Mouse (Mus musculus) embryonic fibroblast, embryonic 13.5 days (primary cell): Measurements from ENCODE around the gene Reps1. TPM values are rescaled to one million over a fixed set of nuclear protein-coding genes. Genes with fewer than 3 reads are reported as not detected.

Source experiments
- H3K27ac ChIP-seq: 2 replicates; pipeline ENCODE4 v1.5.1; 2012; ENCODE audit warnings: low read length, control low read depth, inconsistent platforms; ENCODE audit not compliant: insufficient read depth
- H3K4me1 ChIP-seq: 2 replicates; pipeline ENCODE4 v1.6.1; 2011; ENCODE audit warnings: low read length; ENCODE audit not compliant: control insufficient read depth, insufficient read depth
- H3K4me3 ChIP-seq: 2 replicates; pipeline ENCODE4 v1.5.1; 2011; ENCODE audit warnings: mild to moderate bottlenecking, control low read depth, low read length; ENCODE audit not compliant: insufficient read depth
- CTCF ChIP-seq: IDR thresholded peaks from 2 replicates; pipeline ENCODE4 v1.5.1; 2011; ENCODE audit warnings: mild to moderate bottlenecking, control low read depth, low read length, moderate library complexity, borderline replicate concordance; ENCODE audit not compliant: insufficient read depth
- POLR2A ChIP-seq: IDR thresholded peaks from 2 replicates; pipeline ENCODE4 v1.6.1; 2011; ENCODE audit warnings: low read depth, mild to moderate bottlenecking, control low read depth, low read length, moderate library complexity
- polyA plus RNA-seq: library from polyadenylated mRNA; stranded (reverse); fragments of >200 nt; gene quantifications from 2 replicates; pipeline ENCODE4 v1.2.4, GENCODE M21; 2011; ENCODE audit warnings: low read depth; ENCODE audit not compliant: missing spikeins, insufficient read length

The Reps1 gene
- polyA plus RNA-seq, 1 experiment = 57.3 TPM

DNA sequence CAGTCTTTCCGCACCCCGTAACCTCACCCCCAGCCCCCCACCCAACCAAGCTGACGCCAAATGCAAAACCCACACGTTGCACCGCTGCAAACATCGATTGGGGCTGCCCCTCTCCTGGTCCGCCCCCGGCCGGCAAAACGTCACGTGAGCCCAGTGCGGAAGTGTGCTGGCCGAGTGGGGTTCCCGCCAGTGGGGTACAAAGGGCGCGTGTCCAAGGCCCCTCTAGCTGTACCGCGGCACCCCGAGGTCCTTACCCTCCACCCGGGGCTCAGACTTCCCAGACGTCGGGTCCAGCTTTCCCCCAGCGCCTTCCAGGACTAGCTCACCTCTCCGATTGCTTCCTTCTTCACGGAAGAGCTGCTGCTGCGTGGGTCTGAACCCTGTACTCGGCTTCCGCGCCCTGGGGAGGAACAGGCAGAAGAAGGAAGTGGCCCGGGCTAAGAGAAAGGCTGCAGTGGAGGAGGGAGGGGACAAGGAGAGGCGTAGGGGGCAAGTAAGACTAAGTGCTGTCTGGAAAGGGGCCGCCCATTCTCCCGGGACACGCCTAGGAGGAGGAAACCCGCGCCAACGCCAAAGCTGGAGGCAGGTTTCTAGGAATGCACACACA is 32.8 kb upstream of the Reps1 start, which contains the start of gene Abracl:
Gene Abracl, minus strand, starts transcription at position 548 of the 607 bp plus-strand sequence.
- peak within 1 kb of the TSS; percentile 71 for H3K4me3 ChIP-seq
- no peak for TF ChIP-seq CTCF
- peak; percentile 87 for TF ChIP-seq POLR2A
- H3K4me1 ChIP-seq = no peaks in the 10 kb centered on the region; the same call in 1 of the 2 replicates
- peak within 1 kb of the TSS; percentile 92 for H3K27ac ChIP-seq

DNA sequence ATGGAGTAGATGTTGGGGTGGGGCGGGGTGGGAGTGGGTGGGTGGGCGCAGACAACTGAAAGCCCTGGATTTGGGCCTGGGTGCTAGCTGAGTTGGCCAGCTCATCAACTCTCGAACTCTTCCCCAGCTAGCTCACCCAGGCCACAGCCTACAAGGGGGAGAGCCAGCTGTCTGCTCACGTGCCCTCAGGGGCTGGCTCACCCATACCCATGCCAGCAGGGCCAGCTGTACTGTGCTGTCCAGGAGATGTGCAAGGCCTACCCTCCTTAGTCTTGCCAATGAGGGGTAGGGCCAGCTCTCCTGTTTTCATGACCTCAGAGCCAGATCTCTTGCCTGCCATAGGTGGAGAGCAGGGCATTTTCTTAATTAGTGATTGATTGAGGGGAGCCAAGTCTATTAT is 21.3 kb upstream of the Reps1 start:
- H3K27ac ChIP-seq = no peak overlapping the region
- no peak overlapping the region for H3K4me3 ChIP-seq
- TF ChIP-seq CTCF (no peak), POLR2A (no peak)
- no peaks in the 10 kb centered on the region for H3K4me1 ChIP-seq

DNA sequence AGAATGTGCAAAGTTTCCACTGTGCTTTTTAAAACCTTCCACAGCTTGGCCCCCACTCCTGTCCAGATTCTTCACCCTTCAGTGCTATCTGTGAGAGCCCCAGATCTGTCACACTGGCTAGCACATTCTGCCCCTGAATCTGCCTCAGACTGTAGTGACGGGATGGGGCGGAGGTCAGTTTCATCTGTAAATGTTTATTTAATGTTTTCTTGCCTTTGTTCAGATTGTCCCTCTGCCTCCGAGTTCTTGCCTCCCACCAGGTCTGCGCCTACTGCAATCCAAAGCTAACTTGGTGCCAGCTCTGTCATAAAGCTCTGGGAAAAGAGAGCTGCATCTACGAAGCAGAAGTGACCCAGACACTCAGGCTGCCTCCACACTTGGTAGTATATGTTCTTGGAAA is 18.8 kb upstream of the Reps1 start:
- TF ChIP-seq POLR2A (no peak), CTCF (no peak)
- Histone ChIP-seq H3K27ac (no peak overlapping the region), H3K4me1 (no peaks in the 10 kb centered on the region), H3K4me3 (no peak overlapping the region)

DNA sequence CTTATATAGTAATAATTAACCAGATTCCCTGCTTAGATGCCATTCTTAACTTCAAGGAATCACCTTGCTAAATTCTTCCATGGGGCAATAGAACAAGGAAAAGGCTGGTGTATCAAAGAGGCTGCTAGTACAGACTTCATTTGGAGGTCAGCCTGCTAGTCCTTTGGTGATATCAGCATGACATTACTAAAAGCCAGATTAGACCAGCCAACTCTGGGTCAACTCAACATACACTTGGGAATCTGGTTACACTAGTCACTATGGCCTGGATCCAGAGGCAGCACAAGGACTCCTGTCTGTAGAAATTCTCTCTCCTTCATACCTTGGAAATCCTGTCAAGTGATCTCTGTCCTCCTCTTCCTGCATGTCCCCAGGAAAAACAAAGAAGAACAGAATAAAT is 9.3 kb upstream of the Reps1 start:
- TF ChIP-seq POLR2A = no peak
- TF ChIP-seq CTCF = no peak
- H3K27ac ChIP-seq = no peak overlapping the region
- no peaks in the 10 kb centered on the region for H3K4me1 ChIP-seq
- H3K4me3 ChIP-seq = no peak overlapping the region

DNA sequence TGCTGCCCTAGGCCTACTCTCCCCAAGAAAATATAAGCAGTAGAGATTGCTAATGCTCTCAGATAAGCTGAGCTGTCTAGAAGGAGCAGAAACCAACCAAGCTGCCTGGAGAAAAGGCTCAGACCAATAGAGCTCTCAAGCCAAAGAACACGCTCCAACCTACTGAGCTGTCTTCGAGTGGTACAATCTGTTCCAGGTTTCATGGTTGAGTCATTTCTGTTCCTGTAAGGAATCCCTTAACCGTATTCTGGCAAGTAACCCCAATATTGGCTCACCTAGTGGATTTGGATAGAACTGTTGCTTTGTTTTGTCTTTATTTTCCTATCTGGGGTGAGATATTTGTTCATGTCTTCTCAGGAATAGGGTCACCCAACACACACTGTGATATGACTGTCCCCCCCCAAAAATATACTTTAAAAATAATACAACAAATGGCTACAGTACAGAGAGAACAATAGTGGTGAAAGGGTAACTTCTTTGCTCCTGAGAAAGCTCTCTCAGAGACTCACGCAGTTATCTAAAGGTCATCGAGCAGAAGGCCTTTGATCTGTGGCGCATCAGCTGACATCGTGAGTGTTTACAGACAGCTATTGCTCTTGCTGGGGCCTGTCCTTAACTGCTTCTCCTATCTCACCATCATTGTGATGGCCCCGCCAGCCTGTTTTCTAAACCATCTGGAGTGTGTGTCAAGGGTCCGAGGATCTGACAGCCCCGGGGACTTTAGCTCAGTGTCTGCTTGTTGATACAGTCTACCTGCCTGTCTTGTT is 8.1 kb upstream of the Reps1 start:
- H3K4me3 ChIP-seq = no peak overlapping the region
- H3K4me1 ChIP-seq = peaks cover 3% of the 10 kb centered on the region; the same call in 1 of the 2 replicates
- TF ChIP-seq POLR2A (no peak), CTCF (no peak)
- no peak overlapping the region for H3K27ac ChIP-seq

DNA sequence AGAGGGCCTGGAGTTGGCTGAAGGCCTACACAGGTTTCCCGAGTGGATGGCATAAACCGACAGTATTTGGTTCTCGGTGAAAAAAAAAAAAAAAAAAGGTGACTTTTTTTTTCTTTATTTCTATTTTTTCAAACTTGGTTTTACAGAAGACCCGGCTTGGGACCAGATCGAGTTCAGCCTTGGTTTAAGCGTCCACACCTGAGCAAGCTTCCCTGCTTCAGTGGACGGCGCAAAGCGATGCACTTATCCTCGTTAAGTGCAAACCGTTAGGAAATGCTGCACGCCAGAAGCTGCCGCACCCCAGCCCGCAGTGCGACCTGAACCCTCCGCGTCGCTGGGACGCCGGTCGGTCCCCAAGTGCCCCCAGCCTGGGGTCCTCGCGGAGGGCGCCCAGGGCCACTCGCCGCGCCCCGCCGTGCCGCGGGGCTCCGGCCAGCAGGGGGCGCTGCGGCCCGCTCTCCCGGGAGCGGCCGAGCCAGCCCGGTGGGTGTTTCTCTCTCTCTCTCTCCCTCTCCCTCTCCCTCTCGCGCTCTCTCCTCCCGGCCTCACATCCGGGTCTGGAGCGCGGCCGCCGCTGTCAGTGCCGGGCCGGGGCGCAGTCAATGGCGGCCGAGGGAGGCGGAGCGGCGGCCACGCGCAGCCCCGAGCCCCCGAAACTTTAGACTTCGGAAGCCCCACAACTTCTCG is 509 bp upstream of the Reps1 start:
- Histone ChIP-seq H3K27ac (peak overlapping the region; percentile 29; the same call in 1 of the 2 replicates), H3K4me1 (peaks cover 10% of the 10 kb centered on the region; the same call in 1 of the 2 replicates), H3K4me3 (peak overlapping the region; percentile 99)
- TF ChIP-seq POLR2A (peak; percentile 76), CTCF (peak; percentile 23; the same call in 1 of the 2 replicates)

DNA sequence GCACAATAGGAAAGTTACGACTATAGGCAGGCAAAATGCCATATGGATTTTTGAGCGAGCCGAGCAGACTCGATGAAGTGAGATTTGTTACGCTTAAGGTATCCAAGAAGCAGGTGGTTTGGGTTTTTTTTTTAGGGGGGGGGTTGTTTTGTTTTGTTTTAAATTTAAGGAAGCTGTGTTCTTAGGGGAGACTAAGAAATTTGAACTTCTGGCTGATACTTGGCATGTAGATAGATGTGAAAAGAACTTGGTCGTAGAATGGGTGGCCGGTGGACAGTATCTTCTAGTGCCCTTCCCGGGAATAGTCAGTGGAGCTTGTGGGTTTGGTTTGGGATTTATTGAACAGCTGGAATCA is 707 bp downstream of the Reps1 start:
- no peak overlapping the region; the same call in 1 of the 2 replicates for H3K27ac ChIP-seq
- peak overlapping the region; percentile 99 for H3K4me3 ChIP-seq
- peaks cover 11% of the 10 kb centered on the region; the same call in 1 of the 2 replicates for H3K4me1 ChIP-seq
- TF ChIP-seq POLR2A = no peak
- TF ChIP-seq CTCF = no peak

DNA sequence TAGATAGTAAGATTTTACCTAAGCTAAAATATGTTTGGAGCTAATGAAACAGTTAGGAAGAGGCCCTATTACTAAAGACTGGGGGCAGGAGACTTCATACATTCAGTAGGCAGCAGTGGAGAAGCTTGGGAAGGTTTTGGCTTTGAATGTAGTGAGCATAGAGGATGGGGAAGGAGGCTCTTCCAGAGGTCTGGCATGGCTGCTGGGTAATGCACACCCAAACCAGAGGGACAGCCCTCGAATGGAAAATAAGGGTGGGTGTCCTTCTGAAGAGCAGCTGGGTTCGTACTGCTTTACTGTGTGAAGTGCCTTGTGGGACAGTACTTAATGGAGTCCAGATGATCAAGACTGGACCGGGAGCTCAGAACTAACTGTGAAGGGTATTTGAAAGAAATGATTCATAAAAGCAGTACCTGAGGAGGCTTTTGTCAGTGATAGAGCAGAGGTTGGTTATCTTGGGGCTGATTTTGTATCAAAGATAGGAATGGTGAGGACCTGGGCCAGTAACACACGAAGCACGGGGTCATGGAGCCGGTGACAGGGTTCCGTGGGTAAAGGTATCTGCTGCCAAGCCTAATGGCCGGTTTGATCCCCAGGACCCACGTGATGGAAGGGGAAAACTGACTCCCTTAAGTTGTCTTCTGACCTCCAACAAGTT is 3.1 kb downstream of the Reps1 start:
- Histone ChIP-seq H3K4me1 (peaks cover 10% of the 10 kb centered on the region; the same call in 1 of the 2 replicates), H3K4me3 (no peak overlapping the region), H3K27ac (no peak overlapping the region)
- TF ChIP-seq POLR2A (no peak), CTCF (no peak)

DNA sequence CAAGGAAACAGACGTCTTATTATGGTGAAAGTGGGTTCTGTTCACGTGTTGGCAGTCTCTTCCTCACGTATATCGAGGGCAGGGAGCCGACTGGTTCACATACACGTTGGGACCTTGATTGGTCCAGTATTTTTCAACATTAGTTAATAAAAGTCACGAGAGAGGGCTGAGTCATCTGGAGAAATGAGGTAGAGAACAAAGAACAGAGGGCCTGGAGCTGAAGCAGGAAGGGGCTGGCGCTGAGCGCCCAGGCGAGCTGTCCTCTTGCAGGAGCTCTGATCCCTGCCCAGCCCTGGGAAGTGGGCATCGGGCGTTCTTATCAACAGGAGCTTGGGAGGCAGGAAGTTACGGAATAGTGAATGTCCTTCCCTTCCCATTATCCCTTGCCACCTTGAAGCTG is 4.1 kb downstream of the Reps1 start:
- TF ChIP-seq POLR2A (no peak), CTCF (no peak)
- H3K4me3 ChIP-seq = no peak overlapping the region
- H3K27ac ChIP-seq = no peak overlapping the region
- peaks cover 10% of the 10 kb centered on the region; the same call in 1 of the 2 replicates for H3K4me1 ChIP-seq
